Mouse (Mus musculus) megakaryocyte, embryonic 14.5 days (primary cell): ENCODE data around the gene Hps1.

ENCODE experiments used
- FLI1 ChIP-seq: IDR thresholded peaks from 2 replicates; pipeline ENCODE4 v1.6.1; 2012; ENCODE audit warnings: low read length, inconsistent platforms, mixed read lengths
- GATA1 ChIP-seq: IDR thresholded peaks from 3 replicates; pipeline ENCODE4 v1.6.1; 2012; ENCODE audit warnings: mixed read lengths, low read length, inconsistent platforms, borderline replicate concordance

DNA sequence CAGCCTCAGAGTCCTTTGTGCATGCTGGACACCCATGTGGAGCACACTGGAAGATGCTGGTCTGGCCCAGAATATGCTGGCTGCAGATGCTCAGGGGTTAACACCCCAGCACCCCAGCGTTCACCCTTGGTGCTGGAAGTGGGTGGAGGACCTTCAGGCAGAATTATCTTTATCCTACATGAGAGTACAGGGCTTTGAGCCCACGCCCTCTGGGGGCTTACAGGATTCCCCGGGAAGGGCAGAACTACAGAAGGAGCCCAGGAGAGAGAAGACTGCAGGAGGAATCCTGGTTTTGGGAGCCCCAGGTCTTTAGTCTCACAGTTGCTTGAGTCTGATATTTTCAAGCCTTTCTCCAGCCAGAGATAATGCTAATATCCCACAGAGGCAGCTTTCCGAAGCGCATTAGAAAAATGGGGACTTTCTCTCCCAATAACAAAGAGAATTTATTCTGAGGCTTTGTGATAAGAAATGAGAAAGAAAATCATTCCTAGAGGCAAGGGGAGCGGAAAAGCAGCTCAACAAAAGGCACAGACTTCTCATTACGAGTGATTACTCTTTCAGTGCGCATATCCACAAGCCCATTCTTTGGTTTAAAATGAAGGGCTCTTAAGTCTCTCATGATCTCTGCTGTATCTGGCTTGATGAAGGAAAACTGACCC, 5.9 kb upstream of the Hps1 start:
- TF ChIP-seq GATA1 (no peak), FLI1 (no peak)
